Mouse (Mus musculus) heart, adult 2 months (tissue): Measurements from ENCODE around the gene Rnf223.
"Not testable (repeated sequence)": the region's sequence is repeated elsewhere in the genome, so short reads cannot be mapped to it uniquely, and the experiment has no call there.

Experiments
- CTCF ChIP-seq: fragments of 200-600 bp; IDR thresholded peaks from 2 replicates; pipeline ENCODE4 v1.8.1; 2022; ENCODE audit warnings: antibody characterized with exemption, mild to moderate bottlenecking, moderate library complexity
- EP300 ChIP-seq: fragments of 200-500 bp; IDR thresholded peaks from 2 replicates; pipeline ENCODE4 v1.6.1; 2011; ENCODE audit warnings: low read depth, low read length, control low read depth; ENCODE audit not compliant: insufficient read depth
- POLR2A ChIP-seq: fragments of 200-500 bp; IDR thresholded peaks from 2 replicates; pipeline ENCODE4 v1.6.1; 2011; ENCODE audit warnings: mild to moderate bottlenecking, low read depth, low read length, control low read depth; ENCODE audit not compliant: insufficient read depth

DNA sequence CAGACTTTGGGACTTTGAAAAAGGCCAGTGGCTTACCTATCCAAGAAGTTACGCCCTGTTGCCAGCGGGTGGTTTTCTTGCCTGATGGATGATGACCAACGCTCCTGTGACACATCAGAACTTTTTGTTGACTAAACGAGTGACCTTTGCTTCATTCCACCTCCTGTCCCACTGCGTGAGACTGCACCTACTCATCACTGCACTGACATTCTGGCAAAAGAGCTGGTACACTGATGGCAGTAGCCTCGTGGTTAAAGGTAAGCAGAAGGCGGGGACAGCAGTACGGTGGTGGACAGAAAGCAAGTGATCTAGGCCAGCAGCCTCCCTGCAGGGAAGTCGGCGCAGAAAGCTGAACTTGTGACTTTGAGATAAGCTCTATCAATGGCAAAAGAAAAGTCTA is 20.6 kb downstream of the Rnf223 start:
- TF ChIP-seq POLR2A, CTCF, EP300: not testable (repeated sequence)
